Mouse (Mus musculus) limb, embryonic 14.5 days (tissue): ENCODE measurements around the gene Mrs2. TPM values are rescaled to one million over a fixed set of nuclear protein-coding genes. Genes with fewer than 3 reads are reported as not detected.

Source experiments
- ATAC-seq: fragments of 200-750 bp; cut with Nextera tagmentation; 2 replicates; pipeline ENCODE4 v1.8.0; 2017; ENCODE audit warnings: low read depth, moderate number of reproducible peaks, moderate TSS enrichment; ENCODE audit not compliant: low FRiP score
- DNase-seq: peaks from one replicate; pipeline ENCODE4 v3.0.0-alpha.2; 2015; ENCODE audit warnings: low spot score
- H3K27ac ChIP-seq: fragments of 300-500 bp; sonication (generic); replicated peaks from 2 replicates; pipeline ENCODE4 v1.5.1; 2014; ENCODE audit warnings: low read depth, mild to moderate bottlenecking, low read length, moderate library complexity, mixed read lengths
- H3K27me3 ChIP-seq: fragments of 300-500 bp; sonication (generic); 2 replicates; pipeline ENCODE4 v1.6.1; 2014; ENCODE audit warnings: low read length, mixed read lengths; ENCODE audit not compliant: control insufficient read depth, insufficient read depth
- H3K36me3 ChIP-seq: fragments of 300-500 bp; sonication (generic); 2 replicates; pipeline ENCODE4 v1.6.1; 2014; ENCODE audit warnings: mild to moderate bottlenecking, low read length, moderate library complexity, mixed read lengths; ENCODE audit not compliant: control insufficient read depth, insufficient read depth
- H3K4me1 ChIP-seq: fragments of 300-500 bp; sonication (generic); 2 replicates; pipeline ENCODE4 v1.6.1; 2014; ENCODE audit warnings: antibody characterized with exemption, low read length, mixed read lengths; ENCODE audit not compliant: control insufficient read depth, insufficient read depth
- H3K4me2 ChIP-seq: fragments of 300-500 bp; sonication (generic); replicated peaks from 2 replicates; pipeline ENCODE4 v1.6.1; 2014; ENCODE audit warnings: low read depth, mild to moderate bottlenecking, low read length, moderate library complexity; ENCODE audit not compliant: severe bottlenecking
- H3K4me3 ChIP-seq: fragments of 300-500 bp; sonication (generic); replicated peaks from 2 replicates; pipeline ENCODE4 v1.5.1; 2014; ENCODE audit warnings: low read length
- H3K9ac ChIP-seq: fragments of 300-500 bp; sonication (generic); 2 replicates; pipeline ENCODE4 v1.6.1; 2014; ENCODE audit warnings: mild to moderate bottlenecking, low read depth, low read length, moderate library complexity; ENCODE audit not compliant: severe bottlenecking
- H3K9me3 ChIP-seq: fragments of 300-500 bp; sonication (generic); 2 replicates; pipeline ENCODE4 v1.6.1; 2016; ENCODE audit warnings: low read length; ENCODE audit not compliant: control insufficient read depth
- POLR2A ChIP-seq: fragments of 200-500 bp; IDR thresholded peaks from 2 replicates; pipeline ENCODE4 v1.8.0; 2012; ENCODE audit warnings: inconsistent platforms, mild to moderate bottlenecking, moderate library complexity, borderline replicate concordance; ENCODE audit not compliant: insufficient read depth, insufficient read length; ENCODE audit errors: extremely low read depth
- whole genome bisulfite sequencing: fragments of 180-500 bp; shearing (Covaris S2); extraction: QIAGEN DNeasy Blood & Tissue Kit; methylation state at CpG from one replicate; pipeline ENCODE4 v1.1.7; 2014; 5-methylcytosine and 5-hydroxymethylcytosine counted together
- polyA plus RNA-seq, 2 experiments: library from polyadenylated mRNA; depleted of rRNA in 1 of 2; stranded (reverse) in 1 of 2; unstranded in 1 of 2; fragments of >200 nt; fragmentation: Nextera tagmentation in 1 of 2; extraction: Ambion mirVana in 1 of 2; gene quantifications; 2 replicates each; pipeline versions ENCODE4 v1.2.1 to v1.2.3; 2012 to 2014

The Mrs2 gene
- polyA plus RNA-seq, 2 experiments, result 15.1 to 28.4 TPM

GRCm38 (mm10) chr13:24999538-24999937 lies 20.6 kb downstream of the Mrs2 start:
- Histone ChIP-seq H3K36me3 (peaks cover 84% of the 10 kb centered on the region), H3K27ac (no peak overlapping the region), H3K27me3 (no peaks in the 10 kb centered on the region), H3K9me3 (no peaks in the 10 kb centered on the region), H3K9ac (no peak overlapping the region), H3K4me2 (no peak overlapping the region), H3K4me3 (no peak overlapping the region), H3K4me1 (no peaks in the 10 kb centered on the region)
- 86% methylated on average over 2 of the region's 2 CpGs for WGBS
- ATAC-seq (no peak), DNase-seq (no peak)
- TF ChIP-seq POLR2A, result no peak

- Histone ChIP-seq H3K4me3 (no peak overlapping the region), H3K4me1 (no peaks in the 10 kb centered on the region), H3K36me3 (peaks cover 75% of the 10 kb centered on the region), H3K9me3 (no peaks in the 10 kb centered on the region), H3K4me2 (no peak overlapping the region), H3K9ac (no peak overlapping the region), H3K27me3 (no peaks in the 10 kb centered on the region), H3K27ac (no peak overlapping the region)
- no peak for TF ChIP-seq POLR2A
- WGBS, result 42% methylated on average over 2 of the region's 2 CpGs
- no peak for ATAC-seq
- DNase-seq, result no peak
Observed at GRCm38 (mm10) chr13:24993160-24993559, 27.0 kb downstream of the Mrs2 start.

- 86% methylated on average over 6 of the region's 6 CpGs for WGBS
- no peak for ATAC-seq
- no peak overlapping the region for H3K9ac ChIP-seq
Observed at GRCm38 (mm10) chr13:24989006-24989405, 31.2 kb downstream of the Mrs2 start.

GRCm38 (mm10) chr13:24988391-24988790 lies 31.8 kb downstream of the Mrs2 start:
- no peaks in the 10 kb centered on the region for H3K9me3 ChIP-seq
- H3K36me3 ChIP-seq, result peaks cover 30% of the 10 kb centered on the region
- H3K4me1 ChIP-seq, result no peaks in the 10 kb centered on the region
- no peak overlapping the region for H3K4me3 ChIP-seq
- H3K9ac ChIP-seq, result no peak overlapping the region
- no peaks in the 10 kb centered on the region for H3K27me3 ChIP-seq
- peak; percentile 40 for DNase-seq
- H3K27ac ChIP-seq, result no peak overlapping the region
- TF ChIP-seq POLR2A, result no peak
- WGBS, result 40% methylated on average over 7 of the region's 7 CpGs
- peak; percentile 65; the same call in 1 of the 2 replicates for ATAC-seq
- H3K4me2 ChIP-seq, result no peak overlapping the region

More at GRCm38 (mm10) chr13:24989006-24989405, 31.2 kb downstream of the Mrs2 start:
- peaks cover 36% of the 10 kb centered on the region for H3K36me3 ChIP-seq
- no peak overlapping the region for H3K4me3 ChIP-seq
- no peak overlapping the region for H3K27ac ChIP-seq
- no peaks in the 10 kb centered on the region for H3K27me3 ChIP-seq
- H3K4me2 ChIP-seq, result no peak overlapping the region
- no peaks in the 10 kb centered on the region for H3K9me3 ChIP-seq
- no peaks in the 10 kb centered on the region for H3K4me1 ChIP-seq
- no peak for TF ChIP-seq POLR2A
- DNase-seq, result no peak

GRCm38 (mm10) chr13:24985435-24985834 lies 34.7 kb downstream of the Mrs2 start:
- Histone ChIP-seq H3K27me3 (no peaks in the 10 kb centered on the region), H3K4me2 (no peak overlapping the region), H3K36me3 (peaks cover 10% of the 10 kb centered on the region), H3K9ac (no peak overlapping the region), H3K4me3 (no peak overlapping the region), H3K4me1 (no peaks in the 10 kb centered on the region), H3K9me3 (no peaks in the 10 kb centered on the region), H3K27ac (no peak overlapping the region)
- DNase-seq, result no peak
- no peak for TF ChIP-seq POLR2A
- WGBS, result 86% methylated on average over 2 of the region's 2 CpGs
- no peak for ATAC-seq

- TF ChIP-seq POLR2A, result no peak
- no peak overlapping the region for H3K4me2 ChIP-seq
Observed at GRCm38 (mm10) chr13:24981031-24981430, 39.1 kb downstream of the Mrs2 start.

More at GRCm38 (mm10) chr13:24981031-24981430, 39.1 kb downstream of the Mrs2 start:
- Histone ChIP-seq H3K36me3 (no peaks in the 10 kb centered on the region; the same call in 1 of the 2 replicates), H3K9ac (no peak overlapping the region), H3K4me3 (no peak overlapping the region), H3K9me3 (no peaks in the 10 kb centered on the region), H3K27ac (no peak overlapping the region), H3K4me1 (no peaks in the 10 kb centered on the region), H3K27me3 (no peaks in the 10 kb centered on the region)
- DNase-seq (no peak), ATAC-seq (no peak)
- 81% methylated on average over 6 of the region's 6 CpGs for WGBS
